Mouse (Mus musculus) 3T3-L1 (cell line): ENCODE results near the gene Asic2.

ENCODE experiments used
- DNase-seq: peaks from one replicate; pipeline ENCODE4 v3.0.0-alpha.2; 2015; ENCODE audit warnings: low read depth, low spot score

The Asic2 gene

GRCm38 (mm10) chr11:81518001-81518955, 450.0 kb downstream of the Asic2 start:
- no peak for DNase-seq

DNA sequence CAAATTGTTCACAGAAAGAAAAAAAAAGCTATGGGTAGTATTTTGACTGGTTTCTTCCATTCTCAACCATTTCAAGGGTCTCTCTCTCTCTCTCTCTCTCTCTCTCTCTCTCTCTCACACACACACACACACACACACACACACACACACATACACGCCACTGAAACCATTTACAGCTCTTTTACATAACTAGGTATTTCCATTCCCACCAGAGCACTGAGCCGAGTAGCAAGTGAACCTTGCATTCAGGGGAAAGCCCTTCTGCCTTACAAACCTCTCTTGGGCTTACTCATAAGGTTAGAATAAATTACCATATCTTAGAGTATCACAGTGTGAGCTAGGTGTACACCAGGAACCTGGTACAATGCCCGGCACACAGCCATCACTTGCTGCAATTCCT, 452.5 kb downstream of the Asic2 start:
- DNase-seq = no peak

GRCm38 (mm10) chr11:81512434-81512833, 455.8 kb downstream of the Asic2 start:
- no peak for DNase-seq

- DNase-seq = no peak
Measured at GRCm38 (mm10) chr11:81511401-81511800, 456.9 kb downstream of the Asic2 start.

DNA sequence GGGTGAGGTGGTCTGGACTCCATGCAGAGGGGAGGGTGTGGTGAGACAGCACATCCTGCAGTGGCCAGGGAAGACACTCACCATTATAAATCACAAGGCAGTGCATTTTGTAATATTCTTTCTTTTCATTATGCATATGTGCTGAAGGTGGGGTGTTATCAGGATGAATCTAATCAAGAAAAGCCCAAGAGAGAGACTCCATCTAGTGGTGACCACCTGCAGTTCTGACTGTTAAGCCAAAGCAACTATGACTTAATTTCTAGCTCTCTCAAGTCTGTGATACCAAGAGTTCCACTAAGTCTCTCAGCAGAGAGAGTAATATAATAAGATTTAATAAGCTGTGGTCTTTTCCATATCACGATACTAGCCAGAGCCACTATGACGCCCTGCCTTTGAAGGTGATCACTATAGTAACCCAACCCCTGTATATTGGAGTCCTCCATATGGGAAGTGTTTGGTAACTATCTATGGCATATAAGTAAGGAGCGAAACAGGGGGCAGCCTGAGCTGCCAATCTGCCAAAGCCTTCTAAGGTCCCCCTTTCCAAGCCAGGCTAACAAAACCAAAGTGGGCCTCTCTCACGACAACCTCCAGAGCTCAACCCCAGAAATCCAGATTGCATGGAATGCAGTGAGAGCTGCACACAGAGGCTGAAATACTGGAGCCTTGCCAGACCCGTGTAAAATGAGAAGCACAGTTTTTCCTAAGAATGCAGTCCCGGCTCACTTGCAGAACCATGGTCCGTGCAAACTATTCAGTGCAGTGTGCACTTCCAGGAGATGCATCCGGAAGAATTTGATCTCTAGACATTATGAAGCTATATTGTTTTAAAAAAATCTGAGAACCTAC, 459.6 kb downstream of the Asic2 start:
- peak; percentile 18 for DNase-seq

DNA sequence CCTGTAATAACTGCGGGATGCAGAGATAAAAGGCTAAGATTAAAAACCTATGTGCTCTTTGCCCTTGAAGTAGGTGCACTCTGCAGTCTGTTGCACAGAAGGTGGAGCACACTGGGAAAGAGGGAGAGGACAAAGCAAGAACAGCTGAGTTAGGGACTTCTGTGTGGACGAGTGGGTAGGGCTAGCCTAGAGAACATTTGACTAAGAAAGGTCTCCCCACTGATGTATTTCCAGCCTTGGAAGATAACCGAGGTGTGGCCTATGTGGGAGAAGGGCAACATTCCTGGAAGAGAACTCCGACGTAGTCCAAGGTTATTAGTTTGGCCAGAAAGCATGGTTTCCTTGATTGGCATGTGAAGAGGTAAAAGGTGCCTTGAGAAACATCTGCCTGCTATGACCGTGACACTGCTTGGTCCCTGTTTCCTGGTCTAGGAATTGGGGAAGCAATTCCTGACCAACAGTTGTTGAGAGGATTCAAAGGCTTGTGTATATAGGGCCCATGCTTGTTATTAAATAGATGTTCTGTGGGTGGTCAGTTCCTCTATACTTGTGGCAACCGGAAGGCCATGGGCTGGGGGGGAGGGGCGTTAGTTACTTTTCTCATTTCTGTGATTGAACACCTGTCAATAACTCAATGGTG, 463.3 kb downstream of the Asic2 start:
- DNase-seq = no peak

GRCm38 (mm10) chr11:81501473-81502246, 466.6 kb downstream of the Asic2 start:
- no peak for DNase-seq

DNA sequence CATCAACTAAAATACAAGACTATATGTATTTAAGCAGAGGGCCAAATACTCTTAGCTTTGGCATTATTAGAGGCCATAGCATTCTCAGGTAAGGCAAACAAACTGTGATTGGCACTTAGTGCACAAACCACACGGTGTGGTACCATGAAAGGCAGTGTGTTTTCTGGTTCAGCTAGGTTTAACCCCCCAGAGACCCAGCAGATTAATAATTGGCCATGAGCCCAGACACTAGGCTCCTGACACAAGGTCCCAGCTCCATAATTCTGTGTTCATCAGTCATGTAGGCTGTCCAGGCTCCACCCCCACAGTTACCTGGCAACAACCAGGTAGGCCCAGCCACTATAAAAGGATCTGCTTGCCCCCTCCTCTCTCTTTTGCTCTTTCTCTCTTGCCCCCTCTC, 469.3 kb downstream of the Asic2 start:
- no peak for DNase-seq

GRCm38 (mm10) chr11:81497652-81498391, 470.4 kb downstream of the Asic2 start:
- DNase-seq = peak; percentile 2

DNA sequence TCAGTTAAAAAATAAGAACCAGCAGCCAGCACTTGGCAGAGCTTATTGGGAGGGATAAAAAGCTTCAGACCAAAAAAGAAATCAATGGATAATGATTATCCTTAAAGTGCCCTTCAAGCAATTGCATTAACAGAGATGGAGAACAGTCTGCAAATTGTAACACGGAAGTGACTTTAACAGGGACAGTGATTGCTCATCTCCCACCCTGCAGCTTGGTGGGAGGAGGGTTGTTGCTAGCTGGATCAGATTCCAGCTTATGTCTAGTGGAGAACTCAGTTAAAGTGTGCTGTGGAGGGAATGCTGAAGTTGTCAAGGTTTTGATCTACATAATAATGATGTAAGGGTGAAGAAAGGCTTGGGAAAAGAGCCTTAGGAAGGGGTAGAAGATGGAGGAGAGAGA, 471.8 kb downstream of the Asic2 start:
- DNase-seq = no peak

DNA sequence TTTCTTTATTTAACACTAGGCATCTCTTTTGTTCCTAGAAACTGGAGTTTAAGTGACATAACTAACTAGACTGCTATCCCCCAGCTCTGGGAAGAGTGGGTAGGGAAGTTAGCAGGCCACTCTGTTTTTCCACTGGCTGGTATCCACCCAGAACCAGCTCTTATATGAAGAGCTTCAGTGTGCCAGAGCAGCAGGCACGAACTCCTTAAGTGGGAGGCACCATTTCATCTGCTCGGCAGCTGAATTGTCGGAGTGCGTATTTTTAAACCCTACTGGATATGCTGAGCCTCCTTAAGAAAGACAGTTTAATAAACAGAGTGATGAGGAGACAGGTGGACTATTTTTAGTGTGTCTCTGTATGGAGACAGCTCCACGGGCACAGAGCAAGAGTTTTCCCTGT, 475.9 kb downstream of the Asic2 start:
- DNase-seq = no peak

DNA sequence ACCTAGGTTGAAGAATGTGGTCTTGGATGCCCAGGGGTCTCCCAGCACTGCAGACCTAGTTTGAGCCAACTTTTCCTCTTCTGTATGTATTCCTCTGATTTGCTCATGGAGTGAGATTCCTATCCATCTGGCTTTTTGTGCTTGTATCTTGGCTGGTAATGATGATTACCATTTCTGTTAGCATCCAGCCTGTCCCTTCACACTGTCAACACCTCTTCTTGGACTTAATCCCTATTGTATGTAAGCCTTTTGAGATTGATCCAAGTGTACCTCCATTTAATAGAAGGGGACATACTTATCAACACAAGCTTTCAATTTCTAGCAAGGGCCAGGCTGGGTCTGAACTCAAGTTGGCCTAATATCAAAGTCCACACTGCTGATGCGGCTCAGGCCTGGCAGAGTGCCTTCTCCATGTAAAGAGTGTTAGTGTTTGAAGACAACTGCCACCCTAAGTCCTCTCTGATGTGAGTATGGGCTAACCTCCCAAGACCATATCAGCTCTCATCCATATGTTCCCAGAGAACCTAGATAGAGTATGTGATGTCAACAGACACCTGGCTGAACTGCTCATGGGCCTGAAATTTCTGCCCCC, 479.0 kb downstream of the Asic2 start:
- DNase-seq = no peak

- no peak for DNase-seq
Measured at GRCm38 (mm10) chr11:81488681-81489080, 479.6 kb downstream of the Asic2 start.

DNA sequence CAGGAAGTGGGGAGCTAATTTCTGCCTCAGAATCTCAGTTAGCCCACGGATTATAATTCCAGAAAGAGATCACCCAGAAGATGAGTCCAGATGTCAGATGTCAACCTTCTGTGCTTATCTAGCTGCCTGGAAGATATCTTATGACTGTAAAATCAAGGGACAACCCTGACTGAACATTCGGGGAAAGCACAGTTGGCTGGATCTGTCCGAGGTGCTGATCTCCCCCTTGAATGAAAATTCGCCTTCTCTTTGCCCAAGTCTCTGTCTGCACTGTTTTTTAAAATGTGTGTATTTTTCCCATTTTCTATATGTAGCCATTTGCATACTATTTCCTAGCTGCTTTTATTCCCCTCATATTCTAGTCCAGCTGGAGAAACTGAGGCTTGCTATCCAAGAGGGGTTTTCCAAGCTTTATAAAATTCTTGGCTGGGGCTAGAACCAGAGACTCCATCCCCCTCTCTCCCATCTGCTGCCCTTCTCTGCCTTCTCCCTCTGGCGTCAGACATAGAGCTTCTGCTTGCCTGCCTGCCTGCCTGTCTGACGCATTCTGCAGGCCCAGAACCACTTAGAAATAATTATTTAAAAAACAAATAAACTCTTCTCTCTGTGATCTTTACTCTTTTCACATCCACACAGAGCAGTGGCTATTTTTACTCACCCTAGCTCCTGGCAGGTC, 481.9 kb downstream of the Asic2 start:
- DNase-seq = peak; percentile 29

- DNase-seq = no peak
Measured at GRCm38 (mm10) chr11:81481198-81481597, 487.1 kb downstream of the Asic2 start.

GRCm38 (mm10) chr11:81476231-81476630, 492.0 kb downstream of the Asic2 start:
- DNase-seq = peak; percentile 20

GRCm38 (mm10) chr11:81474121-81474520, 494.1 kb downstream of the Asic2 start:
- no peak for DNase-seq

- peak; percentile 20 for DNase-seq
Measured at GRCm38 (mm10) chr11:81462199-81462598, 506.1 kb downstream of the Asic2 start.

DNA sequence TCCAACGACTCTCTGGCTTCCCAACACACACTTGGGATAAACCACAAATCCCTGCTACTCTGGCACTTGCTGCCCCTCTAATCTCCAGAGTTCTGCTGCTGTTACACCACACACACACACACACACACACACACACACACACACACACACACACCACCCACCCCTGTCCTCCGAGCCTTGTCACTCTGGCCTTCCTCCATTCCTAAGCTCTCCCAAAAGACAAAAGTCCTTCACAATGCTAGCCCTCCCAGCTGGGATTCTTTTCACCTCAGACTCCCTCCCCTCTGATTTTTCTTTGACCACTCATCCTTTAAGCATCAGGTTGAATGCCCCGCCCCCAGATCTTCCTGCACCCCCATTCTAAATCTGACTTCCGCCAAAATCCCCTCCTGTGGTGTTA, 506.5 kb downstream of the Asic2 start:
- no peak for DNase-seq

DNA sequence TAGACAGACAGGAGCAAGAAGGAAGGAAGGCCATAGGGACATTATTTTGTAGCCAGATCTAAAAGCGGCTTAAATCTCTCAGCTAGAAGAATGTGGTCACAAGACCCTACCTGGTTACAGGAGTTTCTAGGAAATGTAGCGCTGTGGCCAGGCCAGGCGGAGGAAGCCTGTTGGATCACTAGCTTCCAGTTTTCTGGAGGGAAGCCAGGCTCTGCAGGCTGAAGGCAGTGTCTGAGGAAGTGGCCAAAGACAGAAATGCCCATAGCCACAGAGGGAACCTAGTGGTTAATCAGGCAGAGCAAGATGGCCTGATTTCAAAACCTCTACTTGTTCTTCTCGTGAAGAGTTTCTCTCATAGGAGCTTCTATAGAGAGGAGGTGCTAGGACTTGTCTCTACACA, 513.3 kb downstream of the Asic2 start:
- no peak for DNase-seq
